ENCODE assay signal across 9 mouse cellular contexts in the genomic region with DNA sequence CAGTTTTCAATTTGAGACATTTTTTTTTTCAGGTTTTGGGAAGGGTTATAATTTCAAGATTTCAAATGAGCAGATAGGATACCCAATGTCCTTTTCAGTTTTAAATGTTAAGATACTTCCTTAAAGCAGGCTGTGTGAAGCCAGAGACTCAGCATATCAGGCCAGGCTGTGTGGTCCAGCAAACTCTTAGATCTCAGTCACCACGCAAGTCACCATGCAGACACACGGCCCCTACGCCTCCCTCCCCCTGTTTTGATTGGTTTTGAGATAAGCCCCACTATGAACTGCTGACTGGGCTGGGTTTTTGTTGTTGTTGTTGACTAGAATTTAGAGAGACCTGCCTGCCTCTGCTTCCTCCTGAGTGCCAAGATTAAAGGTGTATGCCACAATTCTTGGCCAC. TPM values are rescaled to one million over a fixed set of nuclear protein-coding genes. Genes with fewer than 3 reads are reported as not detected.
A peak's percentile ranks its signal among the peaks of the same experiment; 100 is the strongest.
DNase-seq lines count a peak whose midpoint lies in the region; ATAC-seq and TF ChIP-seq lines count a peak whose summit lies in the region.
"Had no signal": no experiment of that assay in that cellular context is flagged by ENCODE, and none has a peak within 500 bp of the region (broad histone marks: within the 10 kb centered on the region; RNA-seq: fewer than 3 reads in every experiment).

No protein-coding gene starts in this region.

- H3K4me1 ChIP-seq in lung, embryonic 14.5 days (ENCODE audit: insufficient read depth) = no peaks in the 10 kb centered on the region
- peaks cover 16% of the 10 kb centered on the region for H3K4me1 ChIP-seq in embryonic facial prominence, embryonic 15.5 days
- 0 out of 2 replicates have a peak, but pooled peaks cover 5% of the 10 kb centered on the region for H3K4me1 ChIP-seq in intestine, postnatal 0 days (replicated peaks; ENCODE audit: control insufficient read depth, insufficient read depth, low read length)
- H3K4me1 ChIP-seq in neural tube, embryonic 12.5 days = peaks cover 24% of the 10 kb centered on the region

- no peak for TF ChIP-seq CTCF in lung, embryonic 14.5 days (IDR thresholded peaks at IDR 0.05; ENCODE audit: low read depth)
- TF ChIP-seq CTCF in intestine, postnatal 0 days (IDR thresholded peaks at IDR 0.05; ENCODE audit: low read depth) = no peak

- peak; percentile 9 for DNase-seq in lung, embryonic 14.5 days
- DNase-seq in lung, adult 18-20 months = no peak
- DNase-seq in urinary bladder, adult 2 months (ENCODE audit: low spot score) = no peak
- DNase-seq in right cerebral cortex, postnatal 36 days (ENCODE audit: low spot score in 2 of 2) = no peak
- no peak for DNase-seq in right cerebral cortex, adult 18-20 months
- DNase-seq: gastrocnemius, postnatal 10 days had no signal

- peaks cover 23% of the 10 kb centered on the region for H3K36me3 ChIP-seq in lung, embryonic 14.5 days (ENCODE audit: insufficient read depth)
- peaks cover 13% of the 10 kb centered on the region for H3K36me3 ChIP-seq in embryonic facial prominence, embryonic 15.5 days
- no peaks in the 10 kb centered on the region for H3K36me3 ChIP-seq in intestine, postnatal 0 days (ENCODE audit: control insufficient read depth, insufficient read depth)
- peaks cover 31% of the 10 kb centered on the region for H3K36me3 ChIP-seq in neural tube, embryonic 12.5 days

- H3K4me2 ChIP-seq in lung, embryonic 14.5 days = peak overlapping the region; percentile 95
- peak overlapping the region; percentile 90 for H3K4me2 ChIP-seq in embryonic facial prominence, embryonic 15.5 days (replicated peaks)
- H3K4me2 ChIP-seq in intestine, postnatal 0 days (replicated peaks; ENCODE audit: low read depth) = peak overlapping the region; percentile 97
- peak overlapping the region; percentile 73 for H3K4me2 ChIP-seq in neural tube, embryonic 12.5 days (replicated peaks)

- no peak for ATAC-seq in lung, embryonic 14.5 days (ENCODE audit: insufficient read depth)
- no peak for ATAC-seq in embryonic facial prominence, embryonic 15.5 days (ENCODE audit: insufficient number of reproducible peaks, low FRiP score, low TSS enrichment, low read depth)
- no peak for ATAC-seq in intestine, postnatal 0 days
- ATAC-seq in neural tube, embryonic 12.5 days (ENCODE audit: low FRiP score, low read depth) = no peak

- H3K27me3 ChIP-seq in lung, embryonic 14.5 days (ENCODE audit: insufficient read depth, low read length) = no peaks in the 10 kb centered on the region
- peaks cover 7% of the 10 kb centered on the region; the same call in 1 of the 2 replicates for H3K27me3 ChIP-seq in embryonic facial prominence, embryonic 15.5 days
- H3K27me3 ChIP-seq in intestine, postnatal 0 days (replicated peaks; ENCODE audit: control insufficient read depth, insufficient read depth, low read length) = no peaks in the 10 kb centered on the region
- H3K27me3 ChIP-seq in neural tube, embryonic 12.5 days (replicated peaks) = no peaks in the 10 kb centered on the region

- H3K27ac ChIP-seq in lung, embryonic 14.5 days (ENCODE audit: low read depth) = peak overlapping the region; percentile 98
- H3K27ac ChIP-seq in embryonic facial prominence, embryonic 15.5 days (replicated peaks) = no peak overlapping the region
- no peak overlapping the region for H3K27ac ChIP-seq in intestine, postnatal 0 days (ENCODE audit: low read depth, low read length)
- peak overlapping the region; percentile 98; the same call in 1 of the 2 replicates for H3K27ac ChIP-seq in neural tube, embryonic 12.5 days

- 0 out of 2 replicates have a peak, but pooled peaks cover 1% of the 10 kb centered on the region for H3K9me3 ChIP-seq in lung, embryonic 14.5 days (ENCODE audit: low read depth, low read length)
- H3K9me3 ChIP-seq in embryonic facial prominence, embryonic 15.5 days (replicated peaks) = no peaks in the 10 kb centered on the region
- H3K9me3 ChIP-seq in intestine, postnatal 0 days (ENCODE audit: control insufficient read depth) = no peaks in the 10 kb centered on the region
- H3K9me3 ChIP-seq in neural tube, embryonic 12.5 days = no peaks in the 10 kb centered on the region

- H3K9ac ChIP-seq in lung, embryonic 14.5 days = peak overlapping the region; percentile 90
- no peak overlapping the region for H3K9ac ChIP-seq in embryonic facial prominence, embryonic 15.5 days
- no peak overlapping the region for H3K9ac ChIP-seq in intestine, postnatal 0 days (ENCODE audit: low read depth, low read length)
- peak overlapping the region; percentile 94 for H3K9ac ChIP-seq in neural tube, embryonic 12.5 days

- H3K4me3 ChIP-seq in lung, embryonic 14.5 days (ENCODE audit: low read depth, low read length) = peak overlapping the region; percentile 70
- peak overlapping the region; percentile 58 for H3K4me3 ChIP-seq in embryonic facial prominence, embryonic 15.5 days (replicated peaks)
- H3K4me3 ChIP-seq in intestine, postnatal 0 days (ENCODE audit: low read depth, low read length) = peak overlapping the region; percentile 64
- H3K4me3 ChIP-seq in neural tube, embryonic 12.5 days = peak overlapping the region; percentile 74

- WGBS in lung, embryonic 14.5 days = 37% methylated on average over 3 of the region's 3 CpGs
- 72% methylated on average over 3 of the region's 3 CpGs for WGBS in embryonic facial prominence, embryonic 15.5 days
- 69% methylated on average over 3 of the region's 3 CpGs for WGBS in intestine, postnatal 0 days
- 62% methylated on average over 3 of the region's 3 CpGs for WGBS in neural tube, embryonic 12.5 days

RNA-seq across cellular contexts. Expression of a gene that starts 3.2 kb away (rescaled TPM):
- 262 and 275 TPM in 2 replicates for polyA plus RNA-seq in lung, embryonic 14.5 days (2014; fragmentation: Nextera tagmentation; extraction: Ambion mirVana)
- polyA plus RNA-seq in embryonic facial prominence, embryonic 15.5 days (2015; fragmentation: Nextera tagmentation; extraction: Ambion mirVana) = 155 and 175 TPM in 2 replicates
- 87.8 and 91.9 TPM in 2 replicates for polyA plus RNA-seq in intestine, postnatal 0 days (2015; fragmentation: Nextera tagmentation; extraction: Ambion mirVana)
- polyA plus RNA-seq in neural tube, embryonic 12.5 days (2016; fragmentation: Nextera tagmentation; extraction: Ambion mirVana) = 782 and 795 TPM in 2 replicates
- 112 and 114 TPM in 2 replicates for polyA plus RNA-seq in urinary bladder, adult 2 months (2012; rRNA removed)

RNA-seq across cellular contexts. Expression of a gene that starts 40.5 kb away (rescaled TPM):
- polyA plus RNA-seq in lung, embryonic 14.5 days (2014; fragmentation: Nextera tagmentation; extraction: Ambion mirVana) = 53.6 and 53.8 TPM in 2 replicates
- polyA plus RNA-seq in embryonic facial prominence, embryonic 15.5 days (2015; fragmentation: Nextera tagmentation; extraction: Ambion mirVana) = 57.3 and 61.6 TPM in 2 replicates
- 54.7 and 57.3 TPM in 2 replicates for polyA plus RNA-seq in intestine, postnatal 0 days (2015; fragmentation: Nextera tagmentation; extraction: Ambion mirVana)
- polyA plus RNA-seq in neural tube, embryonic 12.5 days (2016; fragmentation: Nextera tagmentation; extraction: Ambion mirVana) = 57.2 and 59.9 TPM in 2 replicates
- polyA plus RNA-seq in urinary bladder, adult 2 months (2012; rRNA removed) = 21.4 and 27.3 TPM in 2 replicates

RNA-seq across cellular contexts. Expression of a gene that starts 57.4 kb away (rescaled TPM):
- 10.5 and 19.0 TPM in 2 replicates for polyA plus RNA-seq in lung, embryonic 14.5 days (2014; fragmentation: Nextera tagmentation; extraction: Ambion mirVana)
- 1.8 and 22.6 TPM in 2 replicates for polyA plus RNA-seq in embryonic facial prominence, embryonic 15.5 days (2015; fragmentation: Nextera tagmentation; extraction: Ambion mirVana)
- 13.2 and 14.8 TPM in 2 replicates for polyA plus RNA-seq in intestine, postnatal 0 days (2015; fragmentation: Nextera tagmentation; extraction: Ambion mirVana)
- polyA plus RNA-seq in neural tube, embryonic 12.5 days (2016; fragmentation: Nextera tagmentation; extraction: Ambion mirVana) = 13.2 and 16.2 TPM in 2 replicates
- 13.1 and 16.7 TPM in 2 replicates for polyA plus RNA-seq in urinary bladder, adult 2 months (2012; rRNA removed)

Comparison
In these comparisons a context has a peak if more than half of its experiments do, and no peak if none do; other contexts are left out.
1. H3K27ac ChIP-seq: peak in lung, embryonic 14.5 days (single experiment) and neural tube, embryonic 12.5 days (single experiment); none in embryonic facial prominence, embryonic 15.5 days (single experiment) and intestine, postnatal 0 days (single experiment).
2. H3K9ac ChIP-seq: peak in lung, embryonic 14.5 days (single experiment) and neural tube, embryonic 12.5 days (single experiment); none in embryonic facial prominence, embryonic 15.5 days (single experiment) and intestine, postnatal 0 days (single experiment).
3. Peak in every context shown above with its lines, with median percentiles within 50 percentile points of each other: H3K4me2 ChIP-seq and H3K4me3 ChIP-seq.